Mouse (Mus musculus): ENCODE measurements around the gene Tiam1. TPM values are rescaled to one million over a fixed set of nuclear protein-coding genes. Genes with fewer than 3 reads are reported as not detected.

The Tiam1 gene
- polyA plus RNA-seq, 1 experiment from 2014 or later = 24.5 TPM

- H3K27me3 ChIP-seq (ENCODE audit: control insufficient read depth, insufficient read depth, low read length) = no peaks in the 10 kb centered on the region
- H3K36me3 ChIP-seq (ENCODE audit: control insufficient read depth, insufficient read depth, low read length) = no peaks in the 10 kb centered on the region
- H3K4me1 ChIP-seq (ENCODE audit: control insufficient read depth, insufficient read depth, low read length) = no peaks in the 10 kb centered on the region
- no peak overlapping the region for H3K27ac ChIP-seq (ENCODE audit: low read depth, low read length)
- no peak for ATAC-seq (ENCODE audit: low FRiP score, low TSS enrichment)
- H3K4me2 ChIP-seq (replicated peaks; ENCODE audit: low read depth, low read length) = no peak overlapping the region
- H3K4me3 ChIP-seq (ENCODE audit: low read length) = no peak overlapping the region
- no peak overlapping the region for H3K9ac ChIP-seq (ENCODE audit: low read depth, low read length)
- no peaks in the 10 kb centered on the region for H3K9me3 ChIP-seq (ENCODE audit: control insufficient read depth, low read length)
- 83% methylated on average over 6 of the region's 6 CpGs for WGBS
Measured at GRCm38 (mm10) chr16:90150820-90151219, 7.3 kb upstream of the Tiam1 start.

- Histone ChIP-seq H3K4me1 (ENCODE audit: control insufficient read depth, insufficient read depth, low read length) (no peaks in the 10 kb centered on the region), H3K4me3 (ENCODE audit: low read length) (no peak overlapping the region), H3K27ac (ENCODE audit: low read depth, low read length) (no peak overlapping the region), H3K27me3 (ENCODE audit: control insufficient read depth, insufficient read depth, low read length) (no peaks in the 10 kb centered on the region), H3K9ac (ENCODE audit: low read depth, low read length) (no peak overlapping the region), H3K4me2 (replicated peaks; ENCODE audit: low read depth, low read length) (no peak overlapping the region), H3K9me3 (ENCODE audit: control insufficient read depth, low read length) (no peaks in the 10 kb centered on the region), H3K36me3 (ENCODE audit: control insufficient read depth, insufficient read depth, low read length) (no peaks in the 10 kb centered on the region)
- no peak for ATAC-seq (ENCODE audit: low FRiP score, low TSS enrichment)
- WGBS = 59% methylated on average over 6 of the region's 7 CpGs
Measured at GRCm38 (mm10) chr16:90150126-90150525, 6.6 kb upstream of the Tiam1 start.

GRCm38 (mm10) chr16:90149335-90149734 lies 5.8 kb upstream of the Tiam1 start:
- Histone ChIP-seq H3K27ac (ENCODE audit: low read depth, low read length) (no peak overlapping the region), H3K36me3 (ENCODE audit: control insufficient read depth, insufficient read depth, low read length) (no peaks in the 10 kb centered on the region), H3K4me2 (replicated peaks; ENCODE audit: low read depth, low read length) (no peak overlapping the region), H3K9me3 (ENCODE audit: control insufficient read depth, low read length) (no peaks in the 10 kb centered on the region), H3K4me3 (ENCODE audit: low read length) (no peak overlapping the region), H3K9ac (ENCODE audit: low read depth, low read length) (no peak overlapping the region), H3K4me1 (ENCODE audit: control insufficient read depth, insufficient read depth, low read length) (peaks cover 7% of the 10 kb centered on the region; the same call in 1 of the 2 replicates), H3K27me3 (ENCODE audit: control insufficient read depth, insufficient read depth, low read length) (no peaks in the 10 kb centered on the region)
- ATAC-seq (ENCODE audit: low FRiP score, low TSS enrichment) = no peak
- 79% methylated on average over 9 of the region's 9 CpGs for WGBS

GRCm38 (mm10) chr16:90145244-90145643 lies 1.7 kb upstream of the Tiam1 start:
- no peaks in the 10 kb centered on the region for H3K27me3 ChIP-seq (ENCODE audit: control insufficient read depth, insufficient read depth, low read length)

GRCm38 (mm10) chr16:90144541-90144940 lies 972 bp upstream of the Tiam1 start:
- Histone ChIP-seq H3K27ac (ENCODE audit: low read depth, low read length) (peak overlapping the region; percentile 56), H3K4me2 (replicated peaks; ENCODE audit: low read depth, low read length) (peak overlapping the region; percentile 95), H3K36me3 (ENCODE audit: control insufficient read depth, insufficient read depth, low read length) (no peaks in the 10 kb centered on the region), H3K9me3 (ENCODE audit: control insufficient read depth, low read length) (no peaks in the 10 kb centered on the region), H3K9ac (ENCODE audit: low read depth, low read length) (peak overlapping the region; percentile 76), H3K4me3 (ENCODE audit: low read length) (peak overlapping the region; percentile 69), H3K4me1 (ENCODE audit: control insufficient read depth, insufficient read depth, low read length) (peaks cover 19% of the 10 kb centered on the region), H3K27me3 (ENCODE audit: control insufficient read depth, insufficient read depth, low read length) (no peaks in the 10 kb centered on the region)
- ATAC-seq (ENCODE audit: low FRiP score, low TSS enrichment) = no peak
- WGBS = 9% methylated on average over 13 of the region's 13 CpGs

More at GRCm38 (mm10) chr16:90145244-90145643, 1.7 kb upstream of the Tiam1 start:
- H3K9me3 ChIP-seq (ENCODE audit: control insufficient read depth, low read length) = no peaks in the 10 kb centered on the region
- H3K36me3 ChIP-seq (ENCODE audit: control insufficient read depth, insufficient read depth, low read length) = no peaks in the 10 kb centered on the region
- H3K9ac ChIP-seq (ENCODE audit: low read depth, low read length) = no peak overlapping the region
- ATAC-seq (ENCODE audit: low FRiP score, low TSS enrichment) = no peak
- no peak overlapping the region for H3K27ac ChIP-seq (ENCODE audit: low read depth, low read length)
- peaks cover 12% of the 10 kb centered on the region for H3K4me1 ChIP-seq (ENCODE audit: control insufficient read depth, insufficient read depth, low read length)
- H3K4me3 ChIP-seq (ENCODE audit: low read length) = no peak overlapping the region
- 88% methylated on average over 1 of the region's 1 CpGs for WGBS
- no peak overlapping the region; the same call in 1 of the 2 replicates for H3K4me2 ChIP-seq (replicated peaks; ENCODE audit: low read depth, low read length)

- no peaks in the 10 kb centered on the region for H3K9me3 ChIP-seq (ENCODE audit: control insufficient read depth, low read length)
- H3K36me3 ChIP-seq (ENCODE audit: control insufficient read depth, insufficient read depth, low read length) = no peaks in the 10 kb centered on the region
- H3K9ac ChIP-seq (ENCODE audit: low read depth, low read length) = peak overlapping the region; percentile 76
- WGBS = 0% methylated on average over 17 of the region's 21 CpGs
- H3K4me3 ChIP-seq (ENCODE audit: low read length) = peak overlapping the region; percentile 69
- H3K4me2 ChIP-seq (replicated peaks; ENCODE audit: low read depth, low read length) = peak overlapping the region; percentile 95
- ATAC-seq (ENCODE audit: low FRiP score, low TSS enrichment) = no peak; the same call in 1 of the 2 replicates
- H3K27me3 ChIP-seq (ENCODE audit: control insufficient read depth, insufficient read depth, low read length) = no peaks in the 10 kb centered on the region
- H3K4me1 ChIP-seq (ENCODE audit: control insufficient read depth, insufficient read depth, low read length) = peaks cover 19% of the 10 kb centered on the region
- peak overlapping the region; percentile 20; the same call in 1 of the 2 replicates for H3K27ac ChIP-seq (ENCODE audit: low read depth, low read length)
Measured at GRCm38 (mm10) chr16:90143416-90143759, 181 bp downstream of the Tiam1 start.

GRCm38 (mm10) chr16:90142574-90143415 lies 774 bp downstream of the Tiam1 start:
- peak; percentile 7 for ATAC-seq (ENCODE audit: low FRiP score, low TSS enrichment)
- peaks cover 19% of the 10 kb centered on the region for H3K4me1 ChIP-seq (ENCODE audit: control insufficient read depth, insufficient read depth, low read length)
- peak overlapping the region; percentile 69 for H3K4me3 ChIP-seq (ENCODE audit: low read length)
- H3K9ac ChIP-seq (ENCODE audit: low read depth, low read length) = peak overlapping the region; percentile 76
- H3K9me3 ChIP-seq (ENCODE audit: control insufficient read depth, low read length) = no peaks in the 10 kb centered on the region
- under 1% methylated on average over 57 of the region's 57 CpGs for WGBS
- H3K4me2 ChIP-seq (replicated peaks; ENCODE audit: low read depth, low read length) = peak overlapping the region; percentile 95
- H3K36me3 ChIP-seq (ENCODE audit: control insufficient read depth, insufficient read depth, low read length) = no peaks in the 10 kb centered on the region
- no peaks in the 10 kb centered on the region for H3K27me3 ChIP-seq (ENCODE audit: control insufficient read depth, insufficient read depth, low read length)
- peak overlapping the region; percentile 20; the same call in 1 of the 2 replicates for H3K27ac ChIP-seq (ENCODE audit: low read depth, low read length)

- no peaks in the 10 kb centered on the region for H3K27me3 ChIP-seq (ENCODE audit: control insufficient read depth, insufficient read depth, low read length)
- WGBS = 1% methylated on average over 20 of the region's 20 CpGs
Measured at GRCm38 (mm10) chr16:90142247-90142573, 1.4 kb downstream of the Tiam1 start.

GRCm38 (mm10) chr16:90141556-90141955 lies 2.0 kb downstream of the Tiam1 start:
- 38% methylated on average over 9 of the region's 9 CpGs for WGBS
- peak overlapping the region; percentile 69; the same call in 1 of the 2 replicates for H3K4me3 ChIP-seq (ENCODE audit: low read length)
- peaks cover 19% of the 10 kb centered on the region for H3K4me1 ChIP-seq (ENCODE audit: control insufficient read depth, insufficient read depth, low read length)
- no peaks in the 10 kb centered on the region for H3K27me3 ChIP-seq (ENCODE audit: control insufficient read depth, insufficient read depth, low read length)
- no peak for ATAC-seq (ENCODE audit: low FRiP score, low TSS enrichment)
- H3K4me2 ChIP-seq (replicated peaks; ENCODE audit: low read depth, low read length) = peak overlapping the region; percentile 95; the same call in 1 of the 2 replicates
- no peak overlapping the region for H3K9ac ChIP-seq (ENCODE audit: low read depth, low read length)
- no peaks in the 10 kb centered on the region for H3K9me3 ChIP-seq (ENCODE audit: control insufficient read depth, low read length)
- no peak overlapping the region for H3K27ac ChIP-seq (ENCODE audit: low read depth, low read length)
- H3K36me3 ChIP-seq (ENCODE audit: control insufficient read depth, insufficient read depth, low read length) = no peaks in the 10 kb centered on the region

More at GRCm38 (mm10) chr16:90142247-90142573, 1.4 kb downstream of the Tiam1 start:
- no peak overlapping the region for H3K27ac ChIP-seq (ENCODE audit: low read depth, low read length)
- peak overlapping the region; percentile 69 for H3K4me3 ChIP-seq (ENCODE audit: low read length)
- peak overlapping the region; percentile 95 for H3K4me2 ChIP-seq (replicated peaks; ENCODE audit: low read depth, low read length)
- peak overlapping the region; percentile 76 for H3K9ac ChIP-seq (ENCODE audit: low read depth, low read length)
- H3K9me3 ChIP-seq (ENCODE audit: control insufficient read depth, low read length) = no peaks in the 10 kb centered on the region
- peaks cover 19% of the 10 kb centered on the region for H3K4me1 ChIP-seq (ENCODE audit: control insufficient read depth, insufficient read depth, low read length)
- no peak for ATAC-seq (ENCODE audit: low FRiP score, low TSS enrichment)
- H3K36me3 ChIP-seq (ENCODE audit: control insufficient read depth, insufficient read depth, low read length) = no peaks in the 10 kb centered on the region

Data from kidney, embryonic 14.5 days (tissue).